Mouse (Mus musculus): ENCODE measurements around the gene Rapgef4.

DNA sequence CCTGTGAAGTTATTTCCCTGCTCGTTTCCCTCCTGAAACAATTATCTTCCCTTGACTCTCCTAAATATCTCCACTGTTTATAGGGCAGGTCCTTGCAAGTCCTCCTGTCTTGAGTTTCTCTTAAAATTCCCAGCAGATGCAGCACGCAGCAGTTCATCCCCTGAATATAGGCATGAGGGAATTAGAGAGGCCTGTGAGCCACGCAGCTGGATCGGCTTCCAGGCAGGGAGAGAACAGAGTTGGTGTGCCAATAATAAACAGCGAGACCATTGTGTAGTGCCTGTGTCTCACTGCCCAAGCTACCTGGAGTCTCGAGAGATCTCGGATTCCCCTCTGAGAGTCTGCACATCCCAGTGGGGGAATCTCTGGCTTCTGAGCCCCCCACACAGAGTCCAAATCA, 259.0 kb downstream of the Rapgef4 start:
- TF ChIP-seq POLR2A (IDR thresholded peaks at IDR 0.05; ENCODE audit: borderline replicate concordance, extremely low read depth, insufficient read depth, insufficient read length, poor library complexity, severe bottlenecking) (no peak), CTCF (IDR thresholded peaks at IDR 0.05; ENCODE audit: borderline replicate concordance, extremely low read depth, insufficient read depth, insufficient read length) (no peak)

All from brain, embryonic 14.5 days (tissue).